Mouse (Mus musculus) kidney, embryonic 15.5 days (tissue): ENCODE measurements around the gene Dpp7. TPM values are rescaled to one million over a fixed set of nuclear protein-coding genes. Genes with fewer than 3 reads are reported as not detected.

ENCODE experiments used
- ATAC-seq: fragments of 200-750 bp; cut with Nextera tagmentation; replicated peaks from 2 replicates; pipeline ENCODE4 v1.8.0; 2017; ENCODE audit warnings: moderate TSS enrichment; ENCODE audit not compliant: low FRiP score
- H3K27ac ChIP-seq: fragments of 300-500 bp; sonication (generic); 2 replicates; pipeline ENCODE4 v1.5.1; 2015; ENCODE audit warnings: mild to moderate bottlenecking, inconsistent platforms
- H3K27me3 ChIP-seq: fragments of 300-500 bp; sonication (generic); 2 replicates; pipeline ENCODE4 v1.6.1; 2015; ENCODE audit warnings: inconsistent platforms
- H3K36me3 ChIP-seq: fragments of 300-500 bp; sonication (generic); 2 replicates; pipeline ENCODE4 v1.6.1; 2015; ENCODE audit warnings: inconsistent platforms
- H3K4me1 ChIP-seq: fragments of 300-500 bp; sonication (generic); 2 replicates; pipeline ENCODE4 v1.6.1; 2015; ENCODE audit warnings: inconsistent platforms
- H3K4me2 ChIP-seq: fragments of 300-500 bp; sonication (generic); 2 replicates; pipeline ENCODE4 v1.6.1; 2015; ENCODE audit warnings: moderate library complexity, mild to moderate bottlenecking, inconsistent platforms
- H3K4me3 ChIP-seq: fragments of 300-500 bp; sonication (generic); replicated peaks from 2 replicates; pipeline ENCODE4 v1.5.1; 2015; ENCODE audit warnings: mild to moderate bottlenecking, inconsistent platforms
- H3K9ac ChIP-seq: fragments of 300-500 bp; sonication (generic); 2 replicates; pipeline ENCODE4 v1.6.1; 2015; ENCODE audit warnings: mild to moderate bottlenecking, inconsistent platforms
- H3K9me3 ChIP-seq: fragments of 300-500 bp; sonication (generic); replicated peaks from 2 replicates; pipeline ENCODE4 v1.6.1; 2016; ENCODE audit warnings: inconsistent platforms
- WGBS: fragments of 180-500 bp; shearing (Covaris S2); methylation state at CpG from one replicate; pipeline ENCODE4 v1.1.7; 2015; ENCODE audit warnings: mixed read lengths; 5-methylcytosine and 5-hydroxymethylcytosine counted together
- polyA plus RNA-seq: library from polyadenylated mRNA; unstranded; fragments of >200 nt; fragmentation: Nextera tagmentation; extraction: Ambion mirVana; gene quantifications from 2 replicates; pipeline ENCODE4 v1.2.1, GENCODE M21; 2015

Dpp7 gene
- polyA plus RNA-seq, 1 experiment from 2014 or later, result 23.4 TPM

DNA sequence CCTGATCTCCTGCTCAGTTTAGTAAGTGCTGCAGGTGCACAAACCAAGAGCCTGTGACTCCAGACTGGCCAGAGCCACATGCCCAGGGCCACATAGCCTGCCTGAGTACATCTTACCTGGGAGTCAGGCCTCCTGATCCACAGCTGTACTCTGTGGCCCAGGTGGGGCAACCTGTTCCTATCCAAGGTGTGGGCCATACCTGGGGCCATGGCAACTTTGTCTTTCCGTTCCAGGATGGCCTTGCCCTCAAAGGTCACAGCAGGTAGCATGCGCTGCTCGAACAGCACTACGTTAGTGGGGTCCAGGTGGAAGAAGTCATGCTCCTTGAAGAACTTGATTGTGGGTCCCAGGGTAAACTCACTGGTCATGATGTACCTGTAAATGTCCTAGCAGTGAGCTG is 8.2 kb upstream of the Dpp7 start:
- 87% methylated on average over 4 of the region's 4 CpGs for WGBS
- peak overlapping the region; percentile 95 for H3K4me2 ChIP-seq
- peak overlapping the region; percentile 64; the same call in 1 of the 2 replicates for H3K4me3 ChIP-seq
- no peaks in the 10 kb centered on the region for H3K36me3 ChIP-seq
- H3K4me1 ChIP-seq, result peaks cover 38% of the 10 kb centered on the region
- H3K9me3 ChIP-seq, result no peaks in the 10 kb centered on the region
- no peak overlapping the region for H3K9ac ChIP-seq
- ATAC-seq, result no peak
- H3K27ac ChIP-seq, result no peak overlapping the region
- peaks cover 21% of the 10 kb centered on the region; the same call in 1 of the 2 replicates for H3K27me3 ChIP-seq

- no peak overlapping the region for H3K27ac ChIP-seq
- H3K4me2 ChIP-seq, result peak overlapping the region; percentile 95; the same call in 1 of the 2 replicates
- no peaks in the 10 kb centered on the region for H3K36me3 ChIP-seq
- ATAC-seq, result 0 out of 2 replicates have a peak, but pooled peaks have one; percentile 10
- H3K9ac ChIP-seq, result no peak overlapping the region
- WGBS, result 52% methylated on average over 13 of the region's 13 CpGs
- H3K27me3 ChIP-seq, result peaks cover 19% of the 10 kb centered on the region; the same call in 1 of the 2 replicates
- no peak overlapping the region for H3K4me3 ChIP-seq
- H3K4me1 ChIP-seq, result peaks cover 38% of the 10 kb centered on the region
- H3K9me3 ChIP-seq, result no peaks in the 10 kb centered on the region
These were observed 7.5 kb upstream of the Dpp7 start for GRCm38 (mm10) chr2:25363478-25364178.

GRCm38 (mm10) chr2:25359848-25360247 is 3.7 kb upstream of the Dpp7 start:
- Histone ChIP-seq H3K27ac (no peak overlapping the region), H3K4me3 (no peak overlapping the region), H3K9ac (no peak overlapping the region), H3K9me3 (no peaks in the 10 kb centered on the region), H3K27me3 (peaks cover 8% of the 10 kb centered on the region; the same call in 1 of the 2 replicates), H3K4me1 (peaks cover 56% of the 10 kb centered on the region), H3K4me2 (no peak overlapping the region), H3K36me3 (no peaks in the 10 kb centered on the region)
- 73% methylated on average over 4 of the region's 4 CpGs for WGBS
- ATAC-seq, result no peak

- Histone ChIP-seq H3K27ac (no peak overlapping the region), H3K4me3 (peak overlapping the region; percentile 61), H3K36me3 (peaks cover 28% of the 10 kb centered on the region), H3K4me2 (peak overlapping the region; percentile 92), H3K9me3 (no peaks in the 10 kb centered on the region), H3K27me3 (no peaks in the 10 kb centered on the region), H3K4me1 (peaks cover 23% of the 10 kb centered on the region), H3K9ac (peak overlapping the region; percentile 51)
- no peak; the same call in 1 of the 2 replicates for ATAC-seq
- WGBS, result 36% methylated on average over 18 of the region's 18 CpGs
These were observed 616 bp downstream of the Dpp7 start for GRCm38 (mm10) chr2:25355419-25356066.

- Histone ChIP-seq H3K4me2 (no peak overlapping the region), H3K36me3 (peaks cover 42% of the 10 kb centered on the region), H3K9ac (no peak overlapping the region), H3K27me3 (no peaks in the 10 kb centered on the region), H3K4me3 (no peak overlapping the region), H3K27ac (no peak overlapping the region), H3K4me1 (peaks cover 23% of the 10 kb centered on the region), H3K9me3 (no peaks in the 10 kb centered on the region)
- ATAC-seq, result no peak
- 89% methylated on average over 6 of the region's 6 CpGs for WGBS
These were observed 1.9 kb downstream of the Dpp7 start for GRCm38 (mm10) chr2:25354211-25354610.

- Histone ChIP-seq H3K27ac (no peak overlapping the region), H3K27me3 (no peaks in the 10 kb centered on the region), H3K9ac (no peak overlapping the region), H3K4me1 (peaks cover 10% of the 10 kb centered on the region), H3K9me3 (no peaks in the 10 kb centered on the region), H3K4me3 (no peak overlapping the region), H3K4me2 (no peak overlapping the region), H3K36me3 (peaks cover 75% of the 10 kb centered on the region)
- 92% methylated on average over 3 of the region's 3 CpGs for WGBS
- no peak for ATAC-seq
These were observed 5.5 kb downstream of the Dpp7 start for GRCm38 (mm10) chr2:25350701-25351100.

DNA sequence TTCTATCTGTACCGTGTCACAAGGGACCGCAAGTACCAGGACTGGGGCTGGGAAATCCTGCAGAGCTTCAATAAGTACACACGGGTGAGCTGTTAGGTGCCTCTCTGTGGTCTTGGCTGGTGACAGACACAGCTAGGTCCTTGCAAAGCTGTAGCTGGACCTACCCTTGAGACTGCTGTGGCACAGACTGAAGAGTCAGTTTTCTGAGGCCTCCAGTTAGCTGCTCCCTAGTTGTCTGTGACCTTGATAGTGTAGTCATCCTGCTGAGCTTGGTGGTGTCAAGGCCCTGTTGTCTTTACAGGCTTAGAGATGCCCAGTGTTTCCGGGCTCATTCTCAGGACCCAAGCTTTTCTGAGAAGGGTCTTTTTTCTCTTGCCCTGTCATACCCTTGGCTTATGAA is 6.7 kb downstream of the Dpp7 start:
- H3K27ac ChIP-seq, result no peak overlapping the region
- ATAC-seq, result no peak
- H3K36me3 ChIP-seq, result peaks cover 87% of the 10 kb centered on the region
- H3K9ac ChIP-seq, result no peak overlapping the region
- no peak overlapping the region for H3K4me2 ChIP-seq
- H3K4me1 ChIP-seq, result no peaks in the 10 kb centered on the region
- H3K27me3 ChIP-seq, result no peaks in the 10 kb centered on the region
- H3K9me3 ChIP-seq, result no peaks in the 10 kb centered on the region
- WGBS, result 94% methylated on average over 4 of the region's 4 CpGs
- H3K4me3 ChIP-seq, result no peak overlapping the region

DNA sequence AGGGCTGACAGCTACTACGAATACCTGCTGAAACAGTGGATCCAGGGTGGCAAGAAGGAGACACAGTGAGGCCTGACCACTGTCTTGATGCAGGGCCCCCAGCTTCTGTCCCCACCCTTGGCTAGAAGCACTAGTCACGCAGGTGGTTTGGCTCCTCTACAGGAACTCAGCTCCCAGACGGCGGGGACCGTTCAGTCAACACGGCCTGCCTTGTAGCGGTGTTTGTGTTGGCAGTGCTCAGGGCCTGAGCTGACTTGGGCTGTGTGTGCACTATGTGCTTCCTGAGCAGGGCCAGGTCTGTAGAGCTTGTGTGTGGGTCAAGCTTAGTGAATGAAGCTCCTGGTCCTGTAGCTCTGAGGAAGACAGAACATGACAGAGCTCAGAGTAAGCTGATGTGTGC is 8.0 kb downstream of the Dpp7 start:
- ATAC-seq, result no peak
- WGBS, result 88% methylated on average over 7 of the region's 7 CpGs
- H3K4me3 ChIP-seq, result no peak overlapping the region
- H3K27ac ChIP-seq, result no peak overlapping the region
- no peaks in the 10 kb centered on the region for H3K9me3 ChIP-seq
- peaks cover 98% of the 10 kb centered on the region for H3K36me3 ChIP-seq
- no peaks in the 10 kb centered on the region for H3K4me1 ChIP-seq
- H3K9ac ChIP-seq, result no peak overlapping the region
- H3K4me2 ChIP-seq, result no peak overlapping the region
- H3K27me3 ChIP-seq, result no peaks in the 10 kb centered on the region

DNA sequence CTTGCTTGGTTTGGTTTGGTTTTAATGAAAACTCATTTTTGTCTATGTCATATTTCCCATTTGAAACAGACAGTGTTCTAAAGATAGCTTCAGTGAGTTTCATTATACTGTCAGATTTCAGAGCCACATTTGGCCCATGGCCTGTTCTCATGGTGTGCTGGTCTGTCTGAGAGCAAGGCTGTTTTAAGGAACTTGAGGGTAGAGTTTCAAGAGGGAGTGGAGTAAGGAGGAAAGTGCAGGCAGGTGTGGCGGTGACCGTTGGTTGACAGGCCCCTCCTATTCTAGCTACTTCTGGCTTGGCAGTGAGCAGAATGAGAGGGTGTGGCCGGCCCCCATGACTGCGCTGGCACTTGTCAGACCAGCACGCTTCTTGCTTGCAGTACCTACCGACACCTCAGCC is 17.9 kb downstream of the Dpp7 start:
- no peak overlapping the region for H3K4me2 ChIP-seq
- peaks cover 90% of the 10 kb centered on the region for H3K36me3 ChIP-seq
- ATAC-seq, result no peak
- WGBS, result 94% methylated on average over 6 of the region's 6 CpGs
- H3K27ac ChIP-seq, result no peak overlapping the region
- H3K4me1 ChIP-seq, result peaks cover 13% of the 10 kb centered on the region
- H3K9ac ChIP-seq, result no peak overlapping the region
- no peak overlapping the region for H3K4me3 ChIP-seq
- no peaks in the 10 kb centered on the region for H3K27me3 ChIP-seq
- no peaks in the 10 kb centered on the region for H3K9me3 ChIP-seq

DNA sequence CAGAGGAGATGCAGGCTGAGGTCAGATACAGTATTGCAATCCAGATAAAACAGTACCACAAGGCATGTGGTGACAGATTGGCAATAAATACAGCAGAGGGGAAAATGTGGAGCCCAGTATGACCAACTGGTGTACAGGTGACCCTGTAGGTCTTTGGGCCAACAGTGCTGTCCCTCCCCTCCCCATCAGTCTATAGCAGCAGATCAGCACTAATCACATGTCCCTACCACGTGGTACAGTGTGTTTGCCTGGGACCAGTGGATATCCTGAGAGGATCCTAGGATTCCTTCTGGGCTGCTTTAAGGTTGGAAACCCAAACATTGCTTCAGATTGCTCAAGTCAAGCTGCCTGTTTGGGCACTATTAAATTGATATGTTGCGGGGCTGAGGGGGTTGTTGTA is 22.6 kb downstream of the Dpp7 start:
- Histone ChIP-seq H3K4me1 (peaks cover 24% of the 10 kb centered on the region), H3K4me2 (peak overlapping the region; percentile 94), H3K9ac (peak overlapping the region; percentile 94), H3K27ac (no peak overlapping the region), H3K36me3 (peaks cover 49% of the 10 kb centered on the region), H3K4me3 (peak overlapping the region; percentile 74), H3K9me3 (no peaks in the 10 kb centered on the region), H3K27me3 (no peaks in the 10 kb centered on the region)
- WGBS, result 87% methylated on average over 2 of the region's 2 CpGs
- ATAC-seq, result no peak

DNA sequence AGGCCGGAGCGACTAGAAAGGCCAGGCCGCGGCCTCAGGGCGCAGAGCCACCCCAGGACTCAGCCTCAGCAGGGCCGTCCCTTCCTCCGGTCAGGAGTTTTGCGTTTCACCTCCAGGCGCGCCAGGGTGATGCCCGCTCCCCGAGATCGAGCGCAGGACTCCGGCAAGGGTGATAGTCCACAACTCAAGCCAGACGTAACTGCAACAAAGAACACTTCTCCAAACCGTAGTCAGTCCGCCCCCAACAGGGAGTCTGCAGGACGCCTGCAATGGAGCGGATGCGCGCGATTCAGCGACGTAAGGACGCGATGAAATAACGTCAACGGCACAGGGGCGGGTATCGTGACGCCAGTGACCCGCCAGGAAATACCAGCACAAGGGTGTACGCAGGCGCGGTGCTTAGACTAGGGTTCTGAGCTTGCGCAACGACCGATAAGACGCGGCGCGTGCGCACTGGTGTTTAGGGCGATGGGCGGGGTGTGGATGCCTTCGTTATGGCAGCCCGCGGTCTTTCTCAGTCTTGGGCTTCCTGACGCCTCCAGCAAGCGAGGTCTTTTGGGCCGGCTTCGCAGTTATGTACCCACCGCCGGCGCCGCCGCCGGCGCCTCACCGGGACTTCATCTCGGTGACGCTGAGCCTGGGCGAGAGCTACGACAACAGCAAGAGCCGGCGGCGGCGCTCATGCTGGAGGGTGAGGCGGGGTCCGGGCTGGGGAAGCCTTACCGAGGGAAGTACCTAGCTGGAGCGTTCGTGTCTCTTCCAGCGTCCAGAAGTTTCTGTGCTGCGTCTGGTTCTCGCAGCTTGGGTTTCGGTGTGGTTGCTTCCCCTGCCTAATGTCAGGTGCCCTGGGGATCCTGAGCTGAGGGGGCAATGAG is 23.6 kb downstream of the Dpp7 start, which contains the start of gene Man1b1:
Gene Man1b1 (plus strand): TSS at position 53 of the 875 bp plus-strand sequence.
- WGBS, result under 1% methylated on average over 78 of the region's 78 CpGs
- H3K36me3 ChIP-seq, result peaks cover 38% of the 10 kb centered on the region
- peak; percentile 98 for ATAC-seq

More for the DNA sequence above, 23.6 kb downstream of the Dpp7 start, which contains the start of gene Man1b1:
- Histone ChIP-seq H3K27me3 (no peaks in the 10 kb centered on the region), H3K9ac (peak within 1 kb of the TSS; percentile 94), H3K4me1 (peaks cover 24% of the 10 kb centered on the region), H3K9me3 (no peaks in the 10 kb centered on the region), H3K4me2 (peak within 1 kb of the TSS; percentile 94), H3K27ac (peak within 1 kb of the TSS; percentile 87), H3K4me3 (peak within 1 kb of the TSS; percentile 74)
